Mouse (Mus musculus) liver, embryonic 14.5 days (tissue): ENCODE measurements at regions not wholly inside any gene's neighbourhood (a gene's known extent, or its start where the extent isn't known, plus 50 kb on each side); places are given as distances from the start of the nearest gene placed in this dataset.

ENCODE experiments used
- CTCF ChIP-seq: IDR thresholded peaks from 2 replicates; pipeline ENCODE4 v1.5.1; 2016; ENCODE audit warnings: antibody characterized with exemption, low read depth, control low read depth
- EP300 ChIP-seq: IDR thresholded peaks from 2 replicates; pipeline ENCODE4 v1.6.1; 2016; ENCODE audit warnings: antibody characterized with exemption, low read depth

DNA sequence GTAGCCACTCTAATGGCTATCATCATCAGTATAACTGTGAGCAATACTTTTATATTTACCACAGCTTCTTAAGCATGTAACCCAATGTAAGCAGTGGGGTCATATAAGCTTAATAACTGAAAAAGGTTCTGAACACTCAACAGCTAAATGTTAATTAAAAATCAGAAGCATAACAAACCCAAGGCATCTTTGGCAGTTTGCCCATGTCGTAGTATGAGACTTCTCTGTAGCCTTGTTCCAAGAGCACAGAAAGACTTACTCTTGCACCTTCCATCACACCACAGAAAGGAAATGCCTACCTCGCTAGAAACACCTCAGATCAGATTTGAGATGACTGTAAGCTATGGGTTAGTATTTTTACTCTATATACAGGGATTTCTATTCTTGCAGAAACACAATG, 2944.5 kb downstream of the Poteg start:
- TF ChIP-seq CTCF = no peak
- TF ChIP-seq EP300 = no peak
